Mouse (Mus musculus) heart, adult 9 months (tissue): ENCODE measurements around the gene Parp16.
"Not testable (repeated sequence)": the region's sequence is repeated elsewhere in the genome, so short reads cannot be mapped to it uniquely, and the experiment has no call there.

Experiments used
- DNase-seq, 2 experiments: peaks; one replicate each; pipeline ENCODE4 v3.0.0; 2022; ENCODE audit warnings: low spot score in 2 of 2

The Parp16 gene

GRCm38 (mm10) chr9:65178336-65179213 lies 16.6 kb upstream of the Parp16 start:
- no peak for DNase-seq

GRCm38 (mm10) chr9:65179817-65180624 lies 15.1 kb upstream of the Parp16 start:
- DNase-seq: no peak

DNA sequence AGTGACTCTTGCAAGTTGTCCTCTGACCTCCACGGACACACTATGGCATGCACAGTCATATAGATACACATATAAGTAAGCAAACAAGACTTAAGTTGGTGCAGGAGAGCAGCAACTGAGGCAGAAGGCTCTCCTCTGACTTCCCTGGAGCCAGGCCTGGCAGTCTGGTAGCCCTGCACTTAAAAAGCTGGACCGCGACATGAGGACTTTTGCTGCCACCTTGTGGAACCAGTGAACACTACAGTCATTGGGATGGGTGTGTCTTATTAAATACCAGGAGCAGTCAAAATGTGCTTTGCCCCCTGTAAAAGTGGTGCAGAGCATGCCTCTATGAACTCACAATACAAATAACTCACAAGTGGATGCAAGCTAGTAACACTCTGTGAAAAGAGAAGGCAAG lies 6.6 kb upstream of the Parp16 start:
- DNase-seq: peak; percentile 81 to 91

GRCm38 (mm10) chr9:65190306-65190705 lies 4.8 kb upstream of the Parp16 start:
- DNase-seq: no peak

DNA sequence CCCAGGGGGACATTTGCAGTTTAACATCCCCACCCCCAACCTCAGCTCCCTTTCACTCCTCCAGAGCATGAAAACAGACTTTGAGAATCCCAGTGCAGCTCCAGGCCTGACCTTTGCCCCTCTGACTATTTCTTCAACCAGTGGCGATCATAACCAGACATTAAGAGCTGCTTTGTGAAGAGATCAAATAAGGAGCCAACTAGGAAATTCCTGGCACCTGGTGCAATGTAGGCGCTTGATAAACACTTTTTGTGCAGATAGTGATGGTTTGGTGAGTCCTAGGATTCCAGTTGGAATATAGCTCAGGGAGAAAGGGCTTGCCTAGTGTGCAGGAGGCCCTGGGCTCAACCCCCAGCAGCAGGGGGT lies 3.8 kb upstream of the Parp16 start:
- no peak for DNase-seq

DNA sequence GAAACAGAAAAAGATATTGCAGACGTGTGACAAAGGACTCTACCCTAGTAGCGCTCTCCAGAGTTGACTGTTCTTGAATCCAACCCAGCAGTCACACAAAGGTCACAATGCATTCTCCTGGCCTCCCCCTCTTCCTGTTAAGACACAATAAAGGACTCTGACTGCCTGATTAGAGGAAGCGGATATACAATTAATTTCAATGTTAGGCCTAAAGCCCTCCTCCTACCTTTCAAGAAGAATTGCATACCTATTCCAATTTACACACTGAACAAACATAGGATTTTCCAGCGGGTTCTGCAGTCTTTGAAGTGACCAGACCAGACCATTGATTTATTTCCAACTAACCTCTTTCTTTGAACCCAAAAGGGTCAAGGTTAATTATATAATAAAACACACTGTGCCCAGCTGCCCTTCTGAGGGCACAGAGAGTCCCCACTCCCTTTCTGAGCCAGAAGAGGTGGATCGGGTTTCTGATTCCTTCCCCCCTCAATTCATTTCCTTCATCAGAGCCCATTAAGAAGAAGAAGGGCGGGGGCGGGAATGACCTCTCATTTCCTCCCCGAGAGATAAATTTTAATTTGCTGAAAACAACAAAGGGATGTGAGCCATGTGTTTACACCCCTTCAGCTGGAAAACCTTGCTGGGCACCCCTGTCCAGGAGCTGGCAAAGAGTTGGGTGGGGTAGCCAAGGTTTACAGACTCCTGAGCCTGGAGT lies 3.2 kb upstream of the Parp16 start:
- peak in 1 of 2 experiments; percentile 23 for DNase-seq

- DNase-seq: no peak
Observed at GRCm38 (mm10) chr9:65193214-65193613, 1.9 kb upstream of the Parp16 start.

DNA sequence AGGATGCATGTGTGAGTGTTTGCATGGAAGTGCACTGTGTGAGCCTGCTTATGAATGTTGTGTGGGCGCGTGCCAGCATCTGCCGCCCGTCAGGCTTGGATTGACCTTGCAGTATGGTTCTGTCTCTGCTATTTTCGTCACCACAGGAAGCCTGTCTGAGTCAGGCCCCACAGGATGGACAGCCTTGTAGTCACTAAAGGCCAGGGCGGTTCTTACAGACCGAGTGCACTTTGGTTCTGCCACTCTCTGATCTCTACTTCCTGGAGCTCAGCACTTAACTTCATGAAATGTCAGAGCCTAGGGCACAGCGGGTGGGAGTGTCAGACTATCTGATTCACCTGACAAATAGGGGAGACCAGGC lies 448 bp downstream of the Parp16 start:
- peak; percentile 69 to 71 for DNase-seq

- DNase-seq: peak in 1 of 2 experiments; percentile 54
Observed at GRCm38 (mm10) chr9:65195982-65196737, 1.0 kb downstream of the Parp16 start.

GRCm38 (mm10) chr9:65196738-65197569 lies 1.8 kb downstream of the Parp16 start:
- DNase-seq: peak; percentile 82 to 95

- no peak for DNase-seq
Observed at GRCm38 (mm10) chr9:65197826-65198225, 2.7 kb downstream of the Parp16 start.

DNA sequence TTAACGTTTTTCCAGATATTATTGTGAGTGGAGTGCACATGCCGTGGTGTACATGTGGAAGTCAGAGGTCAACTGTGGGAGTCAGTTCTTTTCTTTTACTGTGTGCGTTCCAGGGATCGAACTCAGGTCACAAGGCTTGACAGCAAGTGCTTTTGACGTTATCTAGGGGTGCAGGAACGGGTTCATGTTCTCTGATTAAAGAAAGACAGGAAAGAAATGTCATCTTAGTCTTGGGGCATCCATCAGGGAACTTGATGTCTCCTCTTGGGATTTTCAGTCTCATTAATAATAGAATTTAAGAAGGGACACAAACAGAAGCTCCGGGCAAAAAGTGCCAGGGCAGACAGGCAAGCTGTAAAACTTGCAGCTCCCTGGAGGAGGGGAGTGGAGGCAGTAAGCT lies 4.6 kb downstream of the Parp16 start:
- no peak for DNase-seq

- peak; percentile 64 to 71 for DNase-seq
Observed at GRCm38 (mm10) chr9:65200606-65201005, 5.5 kb downstream of the Parp16 start.

DNA sequence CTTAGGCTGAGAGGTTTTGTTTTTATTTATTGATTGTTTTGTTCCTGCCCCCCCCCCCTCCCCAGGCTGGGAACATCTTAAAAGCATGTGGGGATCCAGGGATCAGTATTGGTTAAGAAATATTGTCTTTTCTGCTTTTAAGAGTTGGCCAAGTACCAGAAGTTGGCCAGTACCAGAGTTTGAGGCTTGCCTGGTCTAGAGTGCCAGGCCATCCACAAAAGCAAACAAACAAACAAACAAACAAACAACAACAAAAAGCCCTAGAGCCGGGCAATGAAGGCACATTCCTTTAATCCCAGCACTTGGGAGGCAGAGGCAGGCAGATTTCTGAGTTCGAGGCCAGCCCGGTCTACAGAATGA lies 5.8 kb downstream of the Parp16 start:
- DNase-seq: no peak

DNA sequence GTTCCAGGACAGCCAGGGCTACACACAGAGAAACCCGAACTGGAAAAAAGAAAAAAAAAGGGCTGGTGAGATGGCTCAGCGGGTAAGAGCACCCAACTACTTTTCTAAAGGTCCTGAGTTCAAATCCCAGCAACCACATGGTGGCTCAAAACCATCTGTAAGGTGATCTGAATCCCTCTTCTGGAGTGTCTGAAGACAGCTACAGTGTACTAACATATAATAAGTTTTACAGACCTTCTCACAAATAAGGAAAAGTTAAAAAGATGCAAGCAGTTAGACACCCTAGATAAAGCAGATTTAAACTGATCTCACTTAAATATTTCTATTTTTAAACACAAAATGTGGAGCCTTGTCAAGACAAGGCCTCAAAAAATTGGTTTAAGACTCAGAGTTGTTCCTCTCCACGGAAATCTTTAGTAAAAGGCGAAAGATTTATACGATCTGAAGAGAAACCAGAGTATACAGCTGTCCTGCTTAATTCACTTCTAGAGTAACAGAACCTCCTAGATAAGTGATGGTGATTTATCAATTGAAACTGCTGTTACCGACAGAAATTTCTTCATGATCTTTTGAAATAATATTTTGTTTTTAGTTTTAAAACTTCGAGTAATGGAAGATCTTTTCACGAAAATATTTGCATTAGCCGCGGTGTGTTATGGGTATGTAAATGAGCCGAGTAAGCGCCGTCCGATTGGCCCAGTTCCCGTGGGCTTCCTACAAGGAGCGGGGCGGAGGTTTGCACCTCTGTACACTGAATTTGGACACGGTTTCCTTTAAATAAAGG lies 6.4 kb downstream of the Parp16 start:
- peak; percentile 67 to 87 for DNase-seq

DNA sequence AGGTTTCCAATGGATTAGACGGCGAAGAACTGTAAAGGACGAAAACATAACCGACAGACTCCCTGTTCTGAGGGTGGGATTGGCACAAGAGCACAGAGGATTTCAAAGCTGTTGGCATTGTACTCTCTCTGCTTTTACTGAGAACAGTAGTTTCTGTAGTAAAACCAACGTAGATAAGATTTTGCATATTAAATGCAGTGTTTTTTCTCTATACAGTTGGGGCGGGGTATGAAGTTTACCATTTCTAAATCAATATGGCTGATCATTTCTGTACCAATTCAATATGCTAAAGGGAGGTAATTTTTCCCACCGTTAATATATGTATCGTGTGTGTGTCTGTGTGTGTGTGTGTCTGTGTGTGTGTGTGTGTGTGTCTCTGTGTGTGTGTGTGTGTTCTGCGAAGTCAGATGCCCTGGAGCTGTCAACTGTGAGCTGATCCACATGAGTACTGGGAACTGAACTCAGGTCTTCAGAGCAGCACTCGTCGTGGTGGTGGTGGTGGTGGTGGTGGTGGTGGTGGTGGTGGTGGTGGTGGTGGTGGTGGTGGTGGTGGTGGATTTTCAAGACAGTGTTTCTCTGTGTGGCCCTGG lies 7.1 kb downstream of the Parp16 start:
- no peak for DNase-seq

DNA sequence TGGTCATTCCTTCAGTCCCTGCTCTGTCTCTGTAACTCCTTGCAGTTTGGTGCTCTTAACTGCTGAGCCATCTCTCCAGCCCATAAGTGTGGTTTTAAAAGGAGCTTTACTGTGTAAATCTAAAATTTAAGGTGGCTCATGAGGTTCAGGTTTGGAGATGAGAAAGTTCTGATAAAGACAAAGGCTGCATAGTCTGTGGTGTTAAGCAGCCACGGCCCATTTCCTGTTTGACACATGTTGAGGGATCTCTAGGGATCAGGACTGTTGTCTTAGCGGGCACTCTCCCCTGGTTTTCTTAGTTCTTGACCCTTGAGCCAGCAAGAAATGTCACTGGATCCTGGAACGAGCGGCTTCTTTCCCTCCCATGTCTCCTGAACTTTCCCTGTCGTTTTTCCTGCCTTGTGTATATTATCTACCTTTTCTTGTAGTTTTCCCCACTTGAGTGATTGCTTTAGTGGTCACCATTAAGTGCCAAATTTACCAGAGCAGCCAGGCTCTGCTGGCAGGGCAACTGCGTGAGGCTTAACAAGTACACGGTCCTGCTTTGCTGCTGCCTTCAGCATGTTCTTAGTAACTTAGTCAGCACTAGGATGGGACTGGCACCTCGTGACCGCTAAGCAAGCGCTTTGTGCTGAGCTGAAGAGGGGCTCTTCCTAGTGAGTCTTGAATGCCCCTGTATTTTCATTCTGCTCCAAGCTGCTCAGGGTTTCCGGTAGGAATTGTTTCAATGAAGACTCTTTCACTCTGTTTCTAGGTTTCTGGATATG lies 10.1 kb downstream of the Parp16 start:
- no peak for DNase-seq

- not testable (repeated sequence) for DNase-seq
Observed at GRCm38 (mm10) chr9:65207041-65207815, 12.1 kb downstream of the Parp16 start.
